Mouse (Mus musculus): ENCODE results near the gene Ylpm1.

- TF ChIP-seq CTCF (IDR thresholded peaks at IDR 0.05; ENCODE audit: low read depth, low read length) (no peak), POLR2A (IDR thresholded peaks at IDR 0.05; ENCODE audit: extremely low read depth, insufficient read depth, low read length) (no peak)
Observed at GRCm38 (mm10) chr12:85095146-85095545, 99.0 kb downstream of the Ylpm1 start.
